Mouse (Mus musculus) cerebellum, postnatal 14 days (tissue): ENCODE measurements at regions not wholly inside any gene's neighbourhood (a gene's known extent, or its start where the extent isn't known, plus 50 kb on each side); places are given as distances from the start of the nearest gene placed in this dataset.
A peak's percentile ranks its signal among the peaks of the same experiment; 100 is the strongest.

ENCODE experiments used
- DNase-seq, 2 experiments: peaks; one replicate each; pipeline ENCODE4 v3.0.0; 2021; ENCODE audit warnings: mixed read lengths in 2 of 2

GRCm38 (mm10) chr6:51060848-51061535, 371.5 kb upstream of the Nfe2l3 start:
- peak in 1 of 2 experiments; percentile 18 for DNase-seq

DNA sequence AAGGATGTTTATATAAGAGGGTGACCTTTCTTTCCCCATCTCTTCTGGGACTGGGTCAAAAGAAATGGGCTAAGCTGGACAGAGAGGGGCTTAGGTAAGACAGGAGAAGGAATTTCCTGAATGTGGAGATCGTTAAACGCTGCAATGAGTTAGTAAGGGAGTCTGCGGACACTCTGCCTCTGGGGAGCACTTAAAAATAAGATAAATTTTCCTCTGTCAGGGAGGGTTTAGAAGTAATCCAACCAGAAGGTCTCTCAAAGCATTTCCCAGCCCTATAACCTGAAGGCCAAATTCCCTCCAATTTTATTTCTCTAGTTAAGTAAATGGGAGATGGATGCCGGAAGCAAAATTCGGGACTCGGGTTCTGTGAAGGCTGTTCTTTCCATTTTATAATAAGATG, 367.3 kb upstream of the Nfe2l3 start:
- no peak for DNase-seq

GRCm38 (mm10) chr6:51067332-51067731, 365.1 kb upstream of the Nfe2l3 start:
- DNase-seq, result no peak

GRCm38 (mm10) chr6:51069945-51070344, 362.5 kb upstream of the Nfe2l3 start:
- no peak for DNase-seq

DNA sequence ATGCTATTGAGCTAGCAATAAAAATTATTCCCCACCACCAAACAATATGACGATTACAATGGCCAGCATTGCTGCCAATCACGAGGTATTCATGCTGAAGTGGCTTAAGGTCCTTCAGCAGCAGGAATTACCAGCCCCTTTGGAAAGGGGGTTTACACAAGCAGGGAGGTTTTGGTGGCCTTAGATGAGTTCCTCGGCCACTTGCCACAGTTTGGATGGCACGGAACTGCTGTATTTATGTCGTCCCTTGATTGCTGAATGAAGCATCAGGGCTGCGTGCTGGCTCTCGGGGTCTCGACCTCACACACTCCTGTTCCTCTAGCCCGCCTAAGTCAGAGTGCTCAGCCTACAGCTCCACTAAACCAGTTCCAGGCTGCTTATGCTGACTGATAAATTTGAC, 361.2 kb upstream of the Nfe2l3 start:
- no peak for DNase-seq

DNA sequence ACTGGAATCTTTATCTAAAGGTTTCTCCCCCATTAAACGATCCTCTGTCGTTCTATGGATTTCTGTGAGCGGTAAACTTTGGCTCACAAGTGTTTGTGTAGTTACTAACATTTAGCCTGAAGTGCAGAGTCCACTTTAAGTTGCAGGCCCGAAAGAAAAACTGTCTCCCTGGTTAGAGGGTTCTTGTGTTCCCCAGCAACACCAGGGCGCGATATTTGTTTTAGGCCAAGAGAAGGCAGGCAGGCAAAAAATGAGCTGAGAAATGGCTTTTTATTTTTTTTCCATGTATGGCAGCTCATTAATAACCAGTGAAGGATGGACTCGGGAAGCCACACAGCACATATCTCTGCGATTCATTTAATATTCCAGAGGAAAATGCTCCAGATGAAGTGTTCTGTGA, 357.4 kb upstream of the Nfe2l3 start:
- no peak for DNase-seq

DNA sequence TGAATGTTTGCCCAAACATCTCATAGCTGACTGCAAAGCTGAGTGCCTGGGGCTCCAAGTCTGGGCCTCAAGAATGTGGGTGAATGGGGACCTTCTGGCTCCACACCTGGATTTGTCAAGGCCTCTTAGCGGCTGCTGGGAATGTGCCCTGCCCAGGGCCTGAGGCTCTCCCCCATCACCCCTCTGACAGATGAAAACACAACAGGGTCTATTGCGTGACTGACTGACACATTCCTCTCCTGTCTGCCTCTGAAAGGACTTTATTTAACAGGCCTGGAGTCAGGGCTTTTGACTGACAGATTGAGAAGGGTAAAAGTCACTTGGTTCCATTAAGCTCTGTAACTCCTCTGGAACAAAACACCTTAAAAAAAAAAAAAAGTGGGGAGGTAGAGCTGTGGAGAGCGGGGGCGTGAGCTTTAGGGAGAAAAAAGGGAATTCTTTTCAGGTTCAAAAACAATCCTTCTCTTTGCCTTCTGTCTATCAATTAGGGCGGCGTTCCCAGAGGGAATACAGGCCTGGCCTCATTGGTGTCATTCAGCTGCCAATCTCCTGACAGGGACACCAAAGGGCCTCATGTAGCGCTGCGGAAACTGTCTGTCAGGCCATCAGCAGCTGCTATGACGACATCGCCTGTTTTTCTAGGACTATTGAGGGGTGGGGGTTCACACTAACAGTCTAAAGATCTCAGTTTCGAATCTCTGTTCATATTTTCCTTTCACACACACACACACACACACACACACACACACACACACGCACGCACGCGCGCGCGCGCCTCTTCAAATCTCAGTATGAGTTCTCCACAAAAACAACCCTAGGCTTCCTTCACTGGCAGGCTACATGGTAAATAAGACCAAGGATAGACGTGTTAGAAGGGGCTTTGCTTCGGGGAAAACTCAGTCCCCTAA, 355.4 kb upstream of the Nfe2l3 start:
- DNase-seq, result peak; percentile 25 to 41

GRCm38 (mm10) chr6:51077769-51078096, 354.7 kb upstream of the Nfe2l3 start:
- DNase-seq, result peak; percentile 36 to 45

GRCm38 (mm10) chr6:51078353-51078966, 354.0 kb upstream of the Nfe2l3 start:
- DNase-seq, result peak; percentile 54 to 58

GRCm38 (mm10) chr6:51078967-51079355, 353.5 kb upstream of the Nfe2l3 start:
- no peak for DNase-seq

GRCm38 (mm10) chr6:51081056-51081455, 351.4 kb upstream of the Nfe2l3 start:
- DNase-seq, result no peak

- DNase-seq, result no peak
Observed at GRCm38 (mm10) chr6:51084656-51085055, 347.8 kb upstream of the Nfe2l3 start.

GRCm38 (mm10) chr6:51085547-51085946, 346.9 kb upstream of the Nfe2l3 start:
- DNase-seq, result peak in 1 of 2 experiments; percentile 29

- DNase-seq, result no peak
Observed at GRCm38 (mm10) chr6:51086347-51086746, 346.1 kb upstream of the Nfe2l3 start.

- DNase-seq, result no peak
Observed at GRCm38 (mm10) chr6:51087806-51088205, 344.7 kb upstream of the Nfe2l3 start.

DNA sequence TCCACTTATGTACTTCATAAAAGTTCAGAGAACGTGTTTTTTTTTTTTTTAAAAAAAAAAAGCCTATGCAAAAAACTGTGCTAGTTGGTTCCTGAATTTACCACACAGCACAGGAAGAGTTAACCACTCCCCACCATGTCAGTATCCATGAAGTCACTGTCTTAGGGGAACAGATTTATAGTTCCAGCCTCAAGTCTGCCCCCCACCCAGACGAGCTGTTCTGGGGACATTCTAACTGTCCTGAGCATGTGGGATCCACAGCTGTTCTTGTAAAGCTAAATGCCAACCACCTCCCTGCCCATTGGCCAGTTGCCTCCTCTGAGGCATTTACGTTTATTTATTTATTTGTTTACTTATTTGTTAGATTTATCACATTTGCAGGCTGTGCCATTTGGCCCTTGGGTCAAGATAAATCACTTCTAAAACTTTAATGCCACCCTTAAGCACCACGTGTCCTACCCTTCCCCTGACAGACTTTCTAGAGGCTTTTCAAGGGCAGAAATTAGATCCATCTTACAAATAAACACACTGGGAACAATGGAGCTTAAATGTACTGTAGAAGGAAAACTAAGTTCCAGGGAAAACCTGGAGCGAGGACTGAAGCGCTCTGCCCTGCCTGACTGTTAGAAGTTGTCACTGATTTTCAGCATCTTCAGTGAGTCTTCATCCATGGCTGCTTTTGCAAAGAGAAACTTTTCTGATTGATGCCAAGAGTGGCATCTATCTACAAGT, 343.7 kb upstream of the Nfe2l3 start:
- DNase-seq, result peak; percentile 14 to 20

- no peak for DNase-seq
Observed at GRCm38 (mm10) chr6:51093196-51093595, 339.3 kb upstream of the Nfe2l3 start.

GRCm38 (mm10) chr6:51094304-51094703, 338.2 kb upstream of the Nfe2l3 start:
- DNase-seq, result no peak

- DNase-seq, result no peak
Observed at GRCm38 (mm10) chr6:51097488-51097887, 335.0 kb upstream of the Nfe2l3 start.

DNA sequence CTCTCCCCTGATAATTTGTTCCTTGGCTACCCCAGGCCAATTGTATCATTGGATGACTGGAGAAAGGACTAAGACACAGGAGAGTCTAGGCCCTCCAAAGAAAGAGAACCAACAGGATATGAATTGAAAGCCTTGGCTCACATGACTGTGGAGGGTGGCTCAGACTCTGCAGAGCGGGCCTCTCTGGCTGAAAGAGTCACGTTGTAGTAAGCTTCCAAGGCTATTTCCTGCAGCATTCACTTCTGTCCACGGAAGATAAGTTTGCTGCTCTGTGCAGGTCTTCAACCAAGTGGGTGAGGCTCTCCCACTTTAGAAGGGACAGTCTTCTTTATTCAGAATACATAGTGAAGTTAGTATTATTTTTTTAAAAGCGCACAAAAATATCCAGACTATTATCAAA, 332.1 kb upstream of the Nfe2l3 start:
- no peak for DNase-seq

DNA sequence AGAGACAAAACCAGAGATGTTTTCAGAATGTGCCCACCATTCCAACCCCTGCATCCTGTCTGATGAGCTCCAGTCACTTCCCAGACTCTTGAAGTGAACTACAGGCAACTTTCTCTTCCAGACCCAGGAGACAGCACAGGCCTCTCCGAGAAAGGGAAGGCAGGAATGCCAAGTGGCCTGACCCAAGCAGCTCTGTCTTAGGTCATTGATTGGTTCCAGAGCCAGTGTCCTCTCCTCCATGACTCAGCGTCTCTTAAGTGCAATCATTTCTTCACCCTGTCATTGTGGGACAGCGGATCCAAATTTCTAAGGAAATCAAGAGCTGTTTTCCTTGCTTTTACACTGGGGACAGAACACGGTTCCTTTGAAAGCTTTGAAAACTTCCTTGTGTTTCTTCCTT, 329.2 kb upstream of the Nfe2l3 start:
- DNase-seq, result no peak

DNA sequence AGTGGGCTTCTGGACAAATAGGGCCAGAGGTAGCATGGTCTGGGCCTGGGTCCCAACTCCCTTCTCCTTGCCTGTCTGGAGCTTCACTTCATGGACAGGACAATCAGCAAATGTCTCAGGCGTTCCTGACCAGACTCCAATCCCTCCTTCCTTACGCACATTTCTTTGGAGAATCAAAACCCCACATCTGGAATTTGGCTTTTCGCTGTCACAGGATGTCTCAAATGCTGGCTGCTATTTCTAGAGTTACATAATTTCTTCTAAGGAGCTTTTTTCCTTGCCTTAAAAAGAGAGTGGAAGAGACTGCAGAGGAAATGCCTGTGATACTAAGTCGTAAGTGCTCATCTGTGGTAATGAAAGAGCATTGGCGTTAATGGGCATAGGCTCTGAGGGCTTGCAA, 328.1 kb upstream of the Nfe2l3 start:
- no peak for DNase-seq

GRCm38 (mm10) chr6:51108336-51108956, 324.0 kb upstream of the Nfe2l3 start:
- DNase-seq, result no peak
